Mouse (Mus musculus) hindbrain, embryonic 14.5 days (tissue): ENCODE measurements around the gene Fam222a. TPM values are rescaled to one million over a fixed set of nuclear protein-coding genes. Genes with fewer than 3 reads are reported as not detected.

ENCODE experiments used
- ATAC-seq: fragments of 200-750 bp; cut with Nextera tagmentation; 2 replicates; pipeline ENCODE4 v1.8.0; 2017; ENCODE audit warnings: moderate number of reproducible peaks, mild to moderate bottlenecking, moderate TSS enrichment, moderate library complexity; ENCODE audit not compliant: low FRiP score
- DNase-seq: peaks from one replicate; pipeline ENCODE4 v3.0.0-alpha.2; 2015; ENCODE audit warnings: low spot score
- H3K27ac ChIP-seq: fragments of 300-500 bp; sonication (generic); 2 replicates; pipeline ENCODE4 v1.5.1; 2014; ENCODE audit warnings: mild to moderate bottlenecking, moderate library complexity
- H3K27me3 ChIP-seq: fragments of 300-500 bp; sonication (generic); 2 replicates; pipeline ENCODE4 v1.6.1; 2014; ENCODE audit warnings: mild to moderate bottlenecking, low read length, mixed read lengths; ENCODE audit not compliant: control insufficient read depth, insufficient read depth
- H3K36me3 ChIP-seq: fragments of 300-500 bp; sonication (generic); replicated peaks from 2 replicates; pipeline ENCODE4 v1.6.1; 2014; ENCODE audit not compliant: control insufficient read depth, insufficient read depth
- H3K4me1 ChIP-seq: fragments of 300-500 bp; sonication (generic); replicated peaks from 2 replicates; pipeline ENCODE4 v1.6.1; 2014; ENCODE audit warnings: antibody characterized with exemption, low read length, mixed read lengths; ENCODE audit not compliant: control insufficient read depth, insufficient read depth
- H3K4me2 ChIP-seq: fragments of 300-500 bp; sonication (generic); replicated peaks from 2 replicates; pipeline ENCODE4 v1.6.1; 2014; ENCODE audit warnings: mild to moderate bottlenecking, moderate library complexity
- H3K4me3 ChIP-seq: fragments of 300-500 bp; sonication (generic); replicated peaks from 2 replicates; pipeline ENCODE4 v1.5.1; 2014; ENCODE audit warnings: mild to moderate bottlenecking, low read length
- H3K9ac ChIP-seq: fragments of 300-500 bp; sonication (generic); 2 replicates; pipeline ENCODE4 v1.6.1; 2014
- H3K9me3 ChIP-seq: fragments of 300-500 bp; sonication (generic); 2 replicates; pipeline ENCODE4 v1.6.1; 2016; ENCODE audit warnings: low read length; ENCODE audit not compliant: control insufficient read depth
- WGBS: fragments of 180-500 bp; shearing (Covaris S2); extraction: QIAGEN DNeasy Blood & Tissue Kit; methylation state at CpG from one replicate; pipeline ENCODE4 v1.1.7; 2014; 5-methylcytosine and 5-hydroxymethylcytosine counted together
- polyA plus RNA-seq: library from polyadenylated mRNA; unstranded; fragments of >200 nt; fragmentation: Nextera tagmentation; extraction: Ambion mirVana; gene quantifications from 2 replicates; pipeline ENCODE4 v1.2.1, GENCODE M21; 2014

Fam222a gene
- polyA plus RNA-seq, 1 experiment from 2014 or later, result 6.6 TPM

- Histone ChIP-seq H3K4me2 (peak overlapping the region; percentile 37), H3K9ac (peak overlapping the region; percentile 14; the same call in 1 of the 2 replicates), H3K27ac (peak overlapping the region; percentile 43; the same call in 1 of the 2 replicates), H3K4me1 (peaks cover 74% of the 10 kb centered on the region), H3K4me3 (no peak overlapping the region), H3K9me3 (no peaks in the 10 kb centered on the region), H3K36me3 (no peaks in the 10 kb centered on the region), H3K27me3 (no peaks in the 10 kb centered on the region)
- ATAC-seq (no peak), DNase-seq (no peak)
- 56% methylated on average over 7 of the region's 7 CpGs for whole genome bisulfite sequencing
Observed at GRCm38 (mm10) chr5:114575530-114575929, 7.7 kb downstream of the Fam222a start.

GRCm38 (mm10) chr5:114575986-114576605 lies 8.3 kb downstream of the Fam222a start:
- no peaks in the 10 kb centered on the region for H3K27me3 ChIP-seq
- WGBS, result 61% methylated on average over 16 of the region's 16 CpGs
- ATAC-seq (no peak), DNase-seq (no peak)
- H3K4me1 ChIP-seq, result peaks cover 68% of the 10 kb centered on the region
- no peak overlapping the region for H3K9ac ChIP-seq
- peak overlapping the region; percentile 43; the same call in 1 of the 2 replicates for H3K27ac ChIP-seq
- H3K36me3 ChIP-seq, result no peaks in the 10 kb centered on the region
- H3K4me2 ChIP-seq, result no peak overlapping the region
- H3K9me3 ChIP-seq, result no peaks in the 10 kb centered on the region
- H3K4me3 ChIP-seq, result no peak overlapping the region

GRCm38 (mm10) chr5:114578361-114578760 lies 10.5 kb downstream of the Fam222a start:
- Histone ChIP-seq H3K27ac (peak overlapping the region; percentile 46; the same call in 1 of the 2 replicates), H3K9me3 (no peaks in the 10 kb centered on the region), H3K4me2 (peak overlapping the region; percentile 15; the same call in 1 of the 2 replicates), H3K4me1 (peaks cover 59% of the 10 kb centered on the region), H3K4me3 (no peak overlapping the region), H3K27me3 (no peaks in the 10 kb centered on the region), H3K9ac (no peak overlapping the region), H3K36me3 (no peaks in the 10 kb centered on the region)
- WGBS, result 16% methylated on average over 20 of the region's 20 CpGs
- ATAC-seq (no peak), DNase-seq (no peak)

- Histone ChIP-seq H3K4me2 (no peak overlapping the region), H3K4me3 (no peak overlapping the region), H3K4me1 (peaks cover 60% of the 10 kb centered on the region), H3K36me3 (no peaks in the 10 kb centered on the region), H3K27me3 (no peaks in the 10 kb centered on the region), H3K9ac (no peak overlapping the region), H3K9me3 (no peaks in the 10 kb centered on the region), H3K27ac (no peak overlapping the region)
- no peak for DNase-seq
- ATAC-seq, result no peak
- WGBS, result 48% methylated on average over 8 of the region's 8 CpGs
Observed at GRCm38 (mm10) chr5:114579714-114580357, 12.0 kb downstream of the Fam222a start.

GRCm38 (mm10) chr5:114581486-114581885 lies 13.7 kb downstream of the Fam222a start:
- no peak overlapping the region for H3K4me3 ChIP-seq
- H3K4me1 ChIP-seq, result peaks cover 59% of the 10 kb centered on the region
- 60% methylated on average over 12 of the region's 12 CpGs for WGBS
- no peaks in the 10 kb centered on the region for H3K9me3 ChIP-seq
- no peak overlapping the region for H3K9ac ChIP-seq
- 0 out of 2 replicates have a peak overlapping the region, but pooled peaks have one; percentile 19 for H3K4me2 ChIP-seq
- H3K27me3 ChIP-seq, result no peaks in the 10 kb centered on the region
- DNase-seq (no peak), ATAC-seq (no peak)
- H3K27ac ChIP-seq, result 0 out of 2 replicates have a peak overlapping the region, but pooled peaks have one; percentile 22
- H3K36me3 ChIP-seq, result no peaks in the 10 kb centered on the region

GRCm38 (mm10) chr5:114583046-114583445 lies 15.2 kb downstream of the Fam222a start:
- Histone ChIP-seq H3K36me3 (no peaks in the 10 kb centered on the region), H3K4me1 (peaks cover 48% of the 10 kb centered on the region), H3K4me2 (no peak overlapping the region), H3K27me3 (no peaks in the 10 kb centered on the region), H3K27ac (no peak overlapping the region), H3K9ac (no peak overlapping the region), H3K9me3 (no peaks in the 10 kb centered on the region), H3K4me3 (no peak overlapping the region)
- DNase-seq, result no peak
- no peak for ATAC-seq
- 69% methylated on average over 3 of the region's 3 CpGs for WGBS

- no peak for DNase-seq
- Histone ChIP-seq H3K4me1 (peaks cover 46% of the 10 kb centered on the region), H3K27ac (0 out of 2 replicates have a peak overlapping the region, but pooled peaks have one; percentile 38), H3K9me3 (no peaks in the 10 kb centered on the region), H3K36me3 (no peaks in the 10 kb centered on the region), H3K4me3 (no peak overlapping the region), H3K27me3 (no peaks in the 10 kb centered on the region), H3K4me2 (no peak overlapping the region), H3K9ac (no peak overlapping the region)
- WGBS, result 74% methylated on average over 12 of the region's 12 CpGs
- no peak for ATAC-seq
Observed at GRCm38 (mm10) chr5:114583490-114584175, 15.8 kb downstream of the Fam222a start.

GRCm38 (mm10) chr5:114584293-114585104 lies 16.7 kb downstream of the Fam222a start:
- 26% methylated on average over 14 of the region's 14 CpGs for WGBS
- Histone ChIP-seq H3K27me3 (no peaks in the 10 kb centered on the region), H3K4me2 (no peak overlapping the region), H3K9me3 (no peaks in the 10 kb centered on the region), H3K36me3 (no peaks in the 10 kb centered on the region), H3K4me3 (no peak overlapping the region), H3K27ac (0 out of 2 replicates have a peak overlapping the region, but pooled peaks have one; percentile 3), H3K4me1 (peaks cover 54% of the 10 kb centered on the region), H3K9ac (peak overlapping the region; percentile 24; the same call in 1 of the 2 replicates)
- ATAC-seq (0 out of 2 replicates have a peak, but pooled peaks have one; percentile 9), DNase-seq (no peak)
